Mouse (Mus musculus) intestine, embryonic 15.5 days (tissue): ENCODE data around the gene Rnf111. TPM values are rescaled to one million over a fixed set of nuclear protein-coding genes. Genes with fewer than 3 reads are reported as not detected.

Source experiments
- ATAC-seq: fragments of 200-750 bp; cut with Nextera tagmentation; 2 replicates; pipeline ENCODE4 v1.8.0; 2017; ENCODE audit warnings: moderate TSS enrichment, moderate library complexity
- H3K27ac ChIP-seq: fragments of 300-500 bp; sonication (generic); 2 replicates; pipeline ENCODE4 v1.5.1; 2015; ENCODE audit warnings: mild to moderate bottlenecking, inconsistent platforms
- H3K27me3 ChIP-seq: fragments of 300-500 bp; sonication (generic); replicated peaks from 2 replicates; pipeline ENCODE4 v1.6.1; 2015; ENCODE audit warnings: inconsistent platforms
- H3K36me3 ChIP-seq: fragments of 300-500 bp; sonication (generic); 2 replicates; pipeline ENCODE4 v1.6.1; 2015; ENCODE audit warnings: inconsistent platforms
- H3K4me1 ChIP-seq: fragments of 300-500 bp; sonication (generic); replicated peaks from 2 replicates; pipeline ENCODE4 v1.6.1; 2015; ENCODE audit warnings: inconsistent platforms
- H3K4me2 ChIP-seq: fragments of 300-500 bp; sonication (generic); replicated peaks from 2 replicates; pipeline ENCODE4 v1.6.1; 2015; ENCODE audit warnings: mild to moderate bottlenecking, inconsistent platforms
- H3K4me3 ChIP-seq: fragments of 300-500 bp; sonication (generic); replicated peaks from 2 replicates; pipeline ENCODE4 v1.5.1; 2015; ENCODE audit warnings: inconsistent platforms
- H3K9ac ChIP-seq: fragments of 300-500 bp; sonication (generic); 2 replicates; pipeline ENCODE4 v1.6.1; 2015; ENCODE audit warnings: inconsistent platforms
- H3K9me3 ChIP-seq: fragments of 300-500 bp; sonication (generic); 2 replicates; pipeline ENCODE4 v1.6.1; 2016; ENCODE audit warnings: inconsistent platforms
- WGBS: fragments of 180-500 bp; shearing (Covaris S2); methylation state at CpG from one replicate; pipeline ENCODE4 v1.1.7; 2015; 5-methylcytosine and 5-hydroxymethylcytosine counted together
- polyA plus RNA-seq: library from polyadenylated mRNA; unstranded; fragments of >200 nt; fragmentation: Nextera tagmentation; extraction: Ambion mirVana; gene quantifications from 2 replicates; pipeline ENCODE4 v1.2.1, GENCODE M21; 2015

The Rnf111 gene
- polyA plus RNA-seq, 1 experiment from 2014 or later, result 24.2 TPM

GRCm38 (mm10) chr9:70421257-70422056 lies 82.1 kb downstream of the Rnf111 start, which contains the start of gene Ccnb2:
Ccnb2 (minus strand) TSS chr9:70421547.
- peak; percentile 100 for ATAC-seq
- WGBS, result 2% methylated on average over 45 of the region's 45 CpGs
- H3K9me3 ChIP-seq, result no peaks in the 10 kb centered on the region
- peaks cover 10% of the 10 kb centered on the region; the same call in 1 of the 2 replicates for H3K36me3 ChIP-seq
- peak within 1 kb of the TSS; percentile 65 for H3K9ac ChIP-seq
- H3K4me3 ChIP-seq, result peak within 1 kb of the TSS; percentile 85
- no peaks in the 10 kb centered on the region for H3K27me3 ChIP-seq
- peak within 1 kb of the TSS; percentile 46; the same call in 1 of the 2 replicates for H3K27ac ChIP-seq
- peak within 1 kb of the TSS; percentile 82 for H3K4me2 ChIP-seq
- 0 out of 2 replicates have a peak, but pooled peaks cover 4% of the 10 kb centered on the region for H3K4me1 ChIP-seq

GRCm38 (mm10) chr9:70416412-70416811 lies 87.1 kb downstream of the Rnf111 start:
- H3K27me3 ChIP-seq, result no peaks in the 10 kb centered on the region

GRCm38 (mm10) chr9:70413038-70413437 lies 90.5 kb downstream of the Rnf111 start:
- no peak for ATAC-seq
- Histone ChIP-seq H3K9ac (no peak overlapping the region), H3K4me3 (no peak overlapping the region), H3K4me1 (no peaks in the 10 kb centered on the region), H3K9me3 (no peaks in the 10 kb centered on the region), H3K36me3 (peaks cover 45% of the 10 kb centered on the region), H3K4me2 (no peak overlapping the region), H3K27me3 (no peaks in the 10 kb centered on the region), H3K27ac (no peak overlapping the region)
- 92% methylated on average over 7 of the region's 7 CpGs for WGBS

More at GRCm38 (mm10) chr9:70416412-70416811, 87.1 kb downstream of the Rnf111 start:
- Histone ChIP-seq H3K4me2 (no peak overlapping the region), H3K4me1 (0 out of 2 replicates have a peak, but pooled peaks cover 4% of the 10 kb centered on the region), H3K4me3 (no peak overlapping the region), H3K27ac (no peak overlapping the region), H3K9ac (no peak overlapping the region), H3K9me3 (no peaks in the 10 kb centered on the region), H3K36me3 (peaks cover 27% of the 10 kb centered on the region)
- ATAC-seq, result no peak
- 76% methylated on average over 3 of the region's 3 CpGs for WGBS

GRCm38 (mm10) chr9:70410668-70411067 lies 92.9 kb downstream of the Rnf111 start:
- H3K27ac ChIP-seq, result no peak overlapping the region
- peaks cover 49% of the 10 kb centered on the region for H3K36me3 ChIP-seq
- H3K27me3 ChIP-seq, result no peaks in the 10 kb centered on the region
- ATAC-seq, result no peak
- no peak overlapping the region for H3K4me3 ChIP-seq
- no peaks in the 10 kb centered on the region for H3K9me3 ChIP-seq
- H3K4me2 ChIP-seq, result no peak overlapping the region
- no peak overlapping the region for H3K9ac ChIP-seq
- H3K4me1 ChIP-seq, result no peaks in the 10 kb centered on the region
- 64% methylated on average over 11 of the region's 11 CpGs for WGBS

GRCm38 (mm10) chr9:70409743-70410142 lies 93.8 kb downstream of the Rnf111 start:
- H3K4me3 ChIP-seq, result no peak overlapping the region
- no peak overlapping the region for H3K9ac ChIP-seq
- H3K9me3 ChIP-seq, result no peaks in the 10 kb centered on the region
- no peak for ATAC-seq
- H3K27me3 ChIP-seq, result no peaks in the 10 kb centered on the region
- H3K4me2 ChIP-seq, result no peak overlapping the region
- H3K4me1 ChIP-seq, result no peaks in the 10 kb centered on the region
- 96% methylated on average over 8 of the region's 8 CpGs for WGBS
- H3K27ac ChIP-seq, result no peak overlapping the region
- H3K36me3 ChIP-seq, result peaks cover 46% of the 10 kb centered on the region

- no peaks in the 10 kb centered on the region for H3K27me3 ChIP-seq
- H3K4me1 ChIP-seq, result no peaks in the 10 kb centered on the region
- H3K4me3 ChIP-seq, result no peak overlapping the region
- H3K9ac ChIP-seq, result no peak overlapping the region
- no peak overlapping the region for H3K27ac ChIP-seq
- no peak for ATAC-seq
- no peaks in the 10 kb centered on the region for H3K9me3 ChIP-seq
- H3K36me3 ChIP-seq, result peaks cover 46% of the 10 kb centered on the region
- 87% methylated on average over 3 of the region's 3 CpGs for WGBS
- H3K4me2 ChIP-seq, result no peak overlapping the region
Observed at GRCm38 (mm10) chr9:70408791-70409190, 94.7 kb downstream of the Rnf111 start.

GRCm38 (mm10) chr9:70406596-70406995 lies 96.9 kb downstream of the Rnf111 start:
- 88% methylated on average over 3 of the region's 3 CpGs for WGBS
- no peak overlapping the region for H3K4me3 ChIP-seq
- no peak overlapping the region for H3K4me2 ChIP-seq
- peaks cover 31% of the 10 kb centered on the region for H3K36me3 ChIP-seq
- no peak overlapping the region for H3K9ac ChIP-seq
- H3K4me1 ChIP-seq, result no peaks in the 10 kb centered on the region
- H3K9me3 ChIP-seq, result no peaks in the 10 kb centered on the region
- ATAC-seq, result no peak
- no peaks in the 10 kb centered on the region for H3K27me3 ChIP-seq
- H3K27ac ChIP-seq, result no peak overlapping the region

- Histone ChIP-seq H3K27me3 (no peaks in the 10 kb centered on the region), H3K4me3 (no peak overlapping the region), H3K9me3 (no peaks in the 10 kb centered on the region), H3K27ac (no peak overlapping the region), H3K9ac (no peak overlapping the region), H3K36me3 (0 out of 2 replicates have a peak, but pooled peaks cover 3% of the 10 kb centered on the region), H3K4me1 (no peaks in the 10 kb centered on the region), H3K4me2 (no peak overlapping the region)
- ATAC-seq, result no peak
- WGBS, result 87% methylated on average over 8 of the region's 8 CpGs
Observed at GRCm38 (mm10) chr9:70401937-70402539, 101.5 kb downstream of the Rnf111 start.

GRCm38 (mm10) chr9:70396083-70396482 lies 107.4 kb downstream of the Rnf111 start:
- no peak overlapping the region for H3K9ac ChIP-seq
- ATAC-seq, result no peak
- H3K36me3 ChIP-seq, result peaks cover 9% of the 10 kb centered on the region; the same call in 1 of the 2 replicates
- no peak overlapping the region for H3K4me3 ChIP-seq
- no peak overlapping the region for H3K4me2 ChIP-seq
- no peak overlapping the region for H3K27ac ChIP-seq
- H3K4me1 ChIP-seq, result no peaks in the 10 kb centered on the region
- no peaks in the 10 kb centered on the region for H3K27me3 ChIP-seq
- H3K9me3 ChIP-seq, result no peaks in the 10 kb centered on the region
- 89% methylated on average over 2 of the region's 2 CpGs for WGBS

GRCm38 (mm10) chr9:70395617-70396016 lies 107.9 kb downstream of the Rnf111 start:
- Histone ChIP-seq H3K27me3 (no peaks in the 10 kb centered on the region), H3K27ac (no peak overlapping the region), H3K36me3 (peaks cover 9% of the 10 kb centered on the region; the same call in 1 of the 2 replicates), H3K4me1 (no peaks in the 10 kb centered on the region), H3K4me2 (no peak overlapping the region), H3K9ac (no peak overlapping the region), H3K9me3 (no peaks in the 10 kb centered on the region), H3K4me3 (no peak overlapping the region)
- WGBS, result 88% methylated on average over 12 of the region's 12 CpGs
- no peak for ATAC-seq

- no peak overlapping the region for H3K4me2 ChIP-seq
Observed at GRCm38 (mm10) chr9:70392563-70392907, 111.0 kb downstream of the Rnf111 start.

GRCm38 (mm10) chr9:70391660-70392562 lies 111.6 kb downstream of the Rnf111 start:
- Histone ChIP-seq H3K9me3 (no peaks in the 10 kb centered on the region), H3K36me3 (peaks cover 9% of the 10 kb centered on the region; the same call in 1 of the 2 replicates), H3K27me3 (no peaks in the 10 kb centered on the region), H3K4me2 (no peak overlapping the region), H3K4me1 (no peaks in the 10 kb centered on the region), H3K27ac (no peak overlapping the region), H3K4me3 (no peak overlapping the region), H3K9ac (no peak overlapping the region)
- no peak for ATAC-seq
- WGBS, result 68% methylated on average over 12 of the region's 12 CpGs

More at GRCm38 (mm10) chr9:70392563-70392907, 111.0 kb downstream of the Rnf111 start:
- ATAC-seq, result peak; percentile 61
- no peaks in the 10 kb centered on the region for H3K4me1 ChIP-seq
- no peak overlapping the region for H3K9ac ChIP-seq
- H3K4me3 ChIP-seq, result no peak overlapping the region
- no peaks in the 10 kb centered on the region for H3K27me3 ChIP-seq
- H3K9me3 ChIP-seq, result no peaks in the 10 kb centered on the region
- H3K27ac ChIP-seq, result no peak overlapping the region
- H3K36me3 ChIP-seq, result peaks cover 9% of the 10 kb centered on the region; the same call in 1 of the 2 replicates
- WGBS, result 14% methylated on average over 6 of the region's 6 CpGs
